Mouse (Mus musculus): ENCODE measurements at regions not wholly inside any gene's neighbourhood (a gene's known extent, or its start where the extent isn't known, plus 50 kb on each side); places are given as distances from the start of the nearest gene placed in this dataset.

GRCm38 (mm10) chr15:11720645-11721044 lies 186.4 kb downstream of the Npr3 start:
- no peak for TF ChIP-seq POLR2A (IDR thresholded peaks at IDR 0.05; ENCODE audit: low read depth, low read length)
- no peak for TF ChIP-seq CTCF (IDR thresholded peaks at IDR 0.05; ENCODE audit: extremely low read depth, insufficient read depth, insufficient read length, insufficient replicate concordance)
